Mouse (Mus musculus) testis, adult 2 months (tissue): ENCODE measurements around the gene Hyal1.

Experiments used
- CTCF ChIP-seq: fragments of 200-500 bp; IDR thresholded peaks from 2 replicates; pipeline ENCODE4 v1.5.1; 2012; ENCODE audit warnings: low read depth, mild to moderate bottlenecking, inconsistent platforms, low read length, moderate library complexity; ENCODE audit not compliant: control insufficient read depth, insufficient read depth, insufficient replicate concordance
- POLR2A ChIP-seq: fragments of 200-500 bp; IDR thresholded peaks from 2 replicates; pipeline ENCODE4 v1.6.1; 2012; ENCODE audit warnings: low read depth, mild to moderate bottlenecking, inconsistent platforms, low read length, moderate library complexity; ENCODE audit not compliant: control insufficient read depth

DNA sequence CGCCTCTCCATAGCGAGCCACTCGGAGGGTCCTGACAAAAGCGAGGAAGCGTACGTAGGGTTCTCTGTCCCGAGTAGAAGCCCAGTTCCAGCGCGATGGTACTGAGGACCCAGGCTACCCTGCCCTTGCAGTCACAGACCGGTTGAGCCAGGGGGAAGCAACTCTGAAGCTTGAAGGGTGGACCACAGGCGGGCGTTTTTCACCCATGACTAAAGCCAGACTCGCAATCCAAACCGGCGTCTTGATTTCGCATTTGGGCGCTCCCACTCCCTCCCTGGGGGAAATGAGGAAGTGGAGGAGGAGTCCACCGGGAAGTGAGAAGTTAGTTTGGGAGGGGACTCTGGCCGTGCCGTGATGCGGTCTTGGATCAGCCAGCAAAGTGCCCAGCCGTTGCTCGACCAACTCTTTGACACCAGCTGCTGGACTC lies 21.7 kb upstream of the Hyal1 start:
- no peak for TF ChIP-seq CTCF
- peak; percentile 38; the same call in 1 of the 2 replicates for TF ChIP-seq POLR2A
